Mouse (Mus musculus): ENCODE data around the gene Gm36210. TPM values are rescaled to one million over a fixed set of nuclear protein-coding genes. Genes with fewer than 3 reads are reported as not detected.

Gm36210 gene
- polyA plus RNA-seq, 1 experiment from 2014 or later: 0.38 TPM

DNA sequence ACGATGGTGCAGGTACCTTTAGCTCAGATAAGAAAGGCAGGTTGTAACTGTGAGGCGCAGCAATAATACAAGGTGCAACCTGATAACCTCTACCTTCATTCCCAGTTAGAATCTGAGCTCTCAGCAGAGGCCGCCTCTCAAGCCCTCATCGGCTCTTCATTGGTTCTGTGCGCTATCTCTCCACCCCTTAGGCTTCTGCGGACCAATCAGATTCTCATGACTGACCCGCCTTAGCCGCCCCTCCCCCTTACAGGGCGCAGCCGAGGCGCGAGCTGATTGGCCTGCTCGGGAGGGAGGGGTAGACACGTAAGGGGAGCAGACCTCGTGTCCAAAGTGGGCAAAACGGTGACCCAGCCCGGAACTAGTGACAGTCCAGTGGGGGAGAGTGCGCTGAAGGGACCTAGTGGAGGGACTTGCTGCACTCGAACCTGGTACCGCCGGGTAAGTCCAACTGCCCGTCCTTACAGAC lies 29.5 kb downstream of the Gm36210 start, which contains the start of gene Isoc2a:
Gene Isoc2a, plus strand, starts transcription at position 401 of the 469 bp plus-strand sequence.
- ATAC-seq: peak; percentile 99
- Histone ChIP-seq H3K9me3 (replicated peaks; ENCODE audit: control insufficient read depth, low read length, poor library complexity, severe bottlenecking) (no peaks in the 10 kb centered on the region), H3K4me3 (ENCODE audit: low read depth, low read length) (peak within 1 kb of the TSS; percentile 52), H3K27me3 (ENCODE audit: control insufficient read depth, insufficient read depth, low read depth, low read length) (no peaks in the 10 kb centered on the region), H3K4me2 (ENCODE audit: low read length) (peak within 1 kb of the TSS; percentile 83), H3K36me3 (ENCODE audit: control insufficient read depth, insufficient read depth, low read length) (no peaks in the 10 kb centered on the region), H3K9ac (ENCODE audit: low read depth, low read length) (peak within 1 kb of the TSS; percentile 62), H3K4me1 (ENCODE audit: control insufficient read depth, insufficient read depth, low read length) (peaks cover 9% of the 10 kb centered on the region; the same call in 1 of the 2 replicates), H3K27ac (ENCODE audit: low read length) (peak within 1 kb of the TSS; percentile 65)
- WGBS: under 1% methylated on average over 22 of the region's 22 CpGs

DNA sequence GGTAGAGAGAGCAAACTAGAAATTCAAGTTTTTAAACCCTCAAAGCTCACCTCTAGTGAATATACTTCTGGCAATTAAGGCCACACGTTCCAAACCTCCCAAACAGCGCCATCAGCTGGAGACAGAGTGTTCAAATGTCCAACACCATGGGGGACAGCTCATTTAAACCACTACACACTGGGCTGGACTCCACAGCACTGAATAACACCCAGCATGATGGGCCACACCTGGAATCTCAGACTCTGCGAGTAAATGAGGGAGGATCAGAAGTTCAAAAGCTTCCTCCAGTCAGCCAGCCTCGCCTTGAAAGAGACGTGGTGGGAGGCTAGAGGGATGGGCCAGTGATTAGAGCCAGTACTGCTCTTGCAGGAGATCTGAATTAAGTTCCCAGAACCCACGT lies 36.2 kb downstream of the Gm36210 start, which contains the start of gene Isoc2b:
Gene Isoc2b, minus strand, starts transcription at position 126 of the 400 bp plus-strand sequence.
- 64% methylated on average over 6 of the region's 6 CpGs for WGBS
- Histone ChIP-seq H3K9me3 (replicated peaks; ENCODE audit: control insufficient read depth, low read length, poor library complexity, severe bottlenecking) (no peaks in the 10 kb centered on the region), H3K27ac (ENCODE audit: low read length) (no peak within 1 kb of the TSS), H3K9ac (ENCODE audit: low read depth, low read length) (no peak within 1 kb of the TSS), H3K27me3 (ENCODE audit: control insufficient read depth, insufficient read depth, low read depth, low read length) (no peaks in the 10 kb centered on the region), H3K36me3 (ENCODE audit: control insufficient read depth, insufficient read depth, low read length) (no peaks in the 10 kb centered on the region), H3K4me3 (ENCODE audit: low read depth, low read length) (no peak within 1 kb of the TSS), H3K4me2 (ENCODE audit: low read length) (no peak within 1 kb of the TSS), H3K4me1 (ENCODE audit: control insufficient read depth, insufficient read depth, low read length) (peaks cover 7% of the 10 kb centered on the region)
- no peak for ATAC-seq

DNA sequence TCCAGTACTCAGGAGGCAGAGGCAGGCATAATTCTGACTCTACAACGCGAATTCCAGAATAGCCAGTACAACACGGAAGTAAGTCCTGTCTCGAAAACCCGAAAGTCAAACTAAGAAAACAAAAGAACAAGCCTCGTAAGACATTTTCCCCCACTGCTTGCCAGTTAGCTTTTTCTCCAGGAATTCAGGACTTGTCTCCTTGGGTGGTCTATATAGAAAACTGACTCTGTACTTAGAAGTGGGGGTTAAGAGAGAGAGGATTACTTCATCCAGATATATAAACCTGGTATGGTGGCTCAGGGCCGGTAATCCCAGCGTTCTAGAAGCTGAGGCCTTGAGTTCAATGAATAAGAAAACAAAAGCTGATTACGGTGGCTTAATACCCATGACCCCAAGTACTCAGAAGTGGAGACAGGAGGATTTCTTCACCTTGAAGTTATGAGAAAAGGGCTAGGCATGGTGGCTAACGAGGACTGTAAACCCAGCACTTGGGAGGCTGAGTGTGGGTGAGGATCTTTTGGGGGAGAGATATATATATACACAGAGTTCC lies 39.6 kb downstream of the Gm36210 start:
- Histone ChIP-seq H3K4me3 (ENCODE audit: low read depth, low read length) (peak overlapping the region; percentile 48), H3K27ac (ENCODE audit: low read length) (peak overlapping the region; percentile 67), H3K27me3 (ENCODE audit: control insufficient read depth, insufficient read depth, low read depth, low read length) (no peaks in the 10 kb centered on the region), H3K36me3 (ENCODE audit: control insufficient read depth, insufficient read depth, low read length) (no peaks in the 10 kb centered on the region), H3K4me2 (ENCODE audit: low read length) (peak overlapping the region; percentile 63), H3K9ac (ENCODE audit: low read depth, low read length) (peak overlapping the region; percentile 61), H3K9me3 (replicated peaks; ENCODE audit: control insufficient read depth, low read length, poor library complexity, severe bottlenecking) (no peaks in the 10 kb centered on the region), H3K4me1 (ENCODE audit: control insufficient read depth, insufficient read depth, low read length) (peaks cover 7% of the 10 kb centered on the region)
- WGBS: 26% methylated on average over 10 of the region's 10 CpGs
- ATAC-seq: no peak

DNA sequence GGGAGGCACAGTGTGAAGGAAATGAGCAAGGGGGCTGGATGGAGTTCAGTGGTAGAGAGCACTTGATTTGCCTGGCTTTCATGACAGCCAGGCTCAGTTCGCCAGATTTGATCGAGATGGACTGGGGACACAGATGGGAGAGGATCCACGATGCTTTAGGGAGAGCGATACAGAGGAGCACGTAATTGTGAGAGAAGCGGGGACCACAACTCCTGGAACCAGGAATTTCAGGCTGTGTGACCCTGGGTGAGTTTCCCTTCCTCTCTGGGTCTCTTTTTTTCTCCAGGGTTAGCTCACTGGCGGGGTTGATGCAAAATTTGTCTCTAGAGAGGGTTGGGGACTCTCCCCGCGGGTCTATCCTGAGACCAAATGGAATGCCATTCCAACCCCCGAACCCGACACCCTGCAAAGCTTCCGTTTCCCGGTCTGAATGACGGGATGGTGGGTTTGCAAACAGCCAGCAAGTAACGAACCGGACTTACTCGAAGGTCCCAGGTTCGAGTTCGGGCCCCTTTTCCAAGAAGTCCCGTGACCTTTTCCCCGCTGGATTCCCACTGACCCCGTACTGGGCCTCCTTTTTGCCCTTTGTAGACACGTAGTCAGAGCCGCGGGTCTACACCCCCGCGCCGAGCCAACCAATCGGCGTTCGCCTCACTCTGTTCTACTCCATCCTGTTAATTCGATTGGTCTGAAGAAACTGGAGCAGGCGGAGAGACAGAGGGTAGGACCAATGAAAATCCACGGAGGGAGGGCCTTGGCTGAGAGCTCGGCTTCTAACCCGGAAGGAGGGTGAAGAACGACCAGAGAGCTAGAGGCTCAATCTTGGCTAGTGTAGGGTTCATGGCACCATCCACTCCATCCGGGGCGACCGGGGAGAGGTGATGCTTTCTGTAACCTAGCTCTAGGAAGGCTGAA lies 40.5 kb downstream of the Gm36210 start:
- WGBS: 6% methylated on average over 40 of the region's 40 CpGs
- no peaks in the 10 kb centered on the region for H3K9me3 ChIP-seq (replicated peaks; ENCODE audit: control insufficient read depth, low read length, poor library complexity, severe bottlenecking)
- H3K36me3 ChIP-seq (ENCODE audit: control insufficient read depth, insufficient read depth, low read length): no peaks in the 10 kb centered on the region
- no peaks in the 10 kb centered on the region for H3K27me3 ChIP-seq (ENCODE audit: control insufficient read depth, insufficient read depth, low read depth, low read length)
- ATAC-seq: peak; percentile 100
- peak overlapping the region; percentile 73 for H3K9ac ChIP-seq (ENCODE audit: low read depth, low read length)
- peak overlapping the region; percentile 63 for H3K4me2 ChIP-seq (ENCODE audit: low read length)
- peak overlapping the region; percentile 67 for H3K27ac ChIP-seq (ENCODE audit: low read length)
- peak overlapping the region; percentile 48 for H3K4me3 ChIP-seq (ENCODE audit: low read depth, low read length)
- peaks cover 7% of the 10 kb centered on the region for H3K4me1 ChIP-seq (ENCODE audit: control insufficient read depth, insufficient read depth, low read length)

DNA sequence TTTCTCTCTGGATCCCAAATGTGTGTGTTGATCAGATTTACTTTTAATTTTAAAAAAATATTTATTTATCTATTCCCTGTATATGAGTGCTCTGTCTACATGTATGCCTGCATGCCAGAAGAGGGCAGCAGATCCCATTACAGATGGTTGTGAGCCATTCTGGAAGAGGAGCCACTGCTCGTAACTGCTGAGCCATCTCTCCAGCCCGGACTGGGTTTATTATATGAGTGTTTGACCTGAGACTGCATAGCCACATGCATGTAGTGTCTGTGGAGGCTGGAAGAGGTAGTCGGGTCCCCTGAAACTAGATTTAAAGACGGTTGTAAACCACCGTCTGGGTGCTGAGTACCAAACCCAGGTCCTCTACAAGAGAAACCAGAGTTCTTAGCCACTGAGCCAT lies 41.2 kb downstream of the Gm36210 start:
- H3K27ac ChIP-seq (ENCODE audit: low read length): no peak overlapping the region; the same call in 1 of the 2 replicates
- no peaks in the 10 kb centered on the region for H3K36me3 ChIP-seq (ENCODE audit: control insufficient read depth, insufficient read depth, low read length)
- 60% methylated on average over 5 of the region's 5 CpGs for WGBS
- H3K9me3 ChIP-seq (replicated peaks; ENCODE audit: control insufficient read depth, low read length, poor library complexity, severe bottlenecking): no peaks in the 10 kb centered on the region
- peak overlapping the region; percentile 63 for H3K4me2 ChIP-seq (ENCODE audit: low read length)
- H3K27me3 ChIP-seq (ENCODE audit: control insufficient read depth, insufficient read depth, low read depth, low read length): no peaks in the 10 kb centered on the region
- H3K9ac ChIP-seq (ENCODE audit: low read depth, low read length): peak overlapping the region; percentile 73; the same call in 1 of the 2 replicates
- no peak; the same call in 1 of the 2 replicates for ATAC-seq
- peaks cover 7% of the 10 kb centered on the region for H3K4me1 ChIP-seq (ENCODE audit: control insufficient read depth, insufficient read depth, low read length)
- H3K4me3 ChIP-seq (ENCODE audit: low read depth, low read length): peak overlapping the region; percentile 48; the same call in 1 of the 2 replicates

DNA sequence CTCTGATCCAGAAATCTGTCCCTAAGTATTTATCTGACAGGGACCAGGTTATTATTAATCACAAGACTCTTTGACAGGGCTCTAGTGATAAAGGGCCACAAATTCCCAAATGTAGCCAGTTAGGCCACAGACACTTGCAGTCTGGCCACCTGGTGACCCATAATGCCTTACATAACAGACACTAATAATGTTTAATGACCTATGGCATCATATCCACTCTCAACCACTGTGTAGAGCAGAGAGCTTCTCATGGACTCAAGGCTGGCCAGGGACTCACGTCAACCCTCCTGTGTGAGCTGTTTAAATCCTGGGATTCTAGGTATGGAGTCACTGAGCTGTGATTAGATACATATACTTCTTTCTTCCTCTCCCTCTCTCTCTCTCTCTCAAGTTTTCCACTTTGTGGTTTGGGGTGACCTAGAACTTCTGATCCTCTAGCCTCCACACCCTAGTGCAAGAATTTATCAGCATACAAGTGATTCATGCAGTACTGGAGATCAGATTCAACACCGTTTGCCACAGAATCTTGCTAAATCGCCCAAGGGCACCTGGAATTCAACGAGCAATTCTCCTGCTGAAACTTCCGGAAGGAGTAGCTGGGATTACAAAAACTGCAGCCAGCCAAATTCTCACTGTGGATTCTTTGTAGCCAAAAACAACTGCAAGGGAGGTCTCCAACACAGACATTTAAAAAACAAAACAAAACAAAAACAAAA lies 42.0 kb downstream of the Gm36210 start:
- WGBS: 89% methylated on average over 5 of the region's 5 CpGs
- H3K4me3 ChIP-seq (ENCODE audit: low read depth, low read length): no peak overlapping the region
- H3K4me2 ChIP-seq (ENCODE audit: low read length): no peak overlapping the region
- no peaks in the 10 kb centered on the region for H3K9me3 ChIP-seq (replicated peaks; ENCODE audit: control insufficient read depth, low read length, poor library complexity, severe bottlenecking)
- peaks cover 7% of the 10 kb centered on the region for H3K4me1 ChIP-seq (ENCODE audit: control insufficient read depth, insufficient read depth, low read length)
- H3K27ac ChIP-seq (ENCODE audit: low read length): no peak overlapping the region
- no peaks in the 10 kb centered on the region for H3K27me3 ChIP-seq (ENCODE audit: control insufficient read depth, insufficient read depth, low read depth, low read length)
- H3K36me3 ChIP-seq (ENCODE audit: control insufficient read depth, insufficient read depth, low read length): no peaks in the 10 kb centered on the region
- ATAC-seq: no peak
- no peak overlapping the region for H3K9ac ChIP-seq (ENCODE audit: low read depth, low read length)

DNA sequence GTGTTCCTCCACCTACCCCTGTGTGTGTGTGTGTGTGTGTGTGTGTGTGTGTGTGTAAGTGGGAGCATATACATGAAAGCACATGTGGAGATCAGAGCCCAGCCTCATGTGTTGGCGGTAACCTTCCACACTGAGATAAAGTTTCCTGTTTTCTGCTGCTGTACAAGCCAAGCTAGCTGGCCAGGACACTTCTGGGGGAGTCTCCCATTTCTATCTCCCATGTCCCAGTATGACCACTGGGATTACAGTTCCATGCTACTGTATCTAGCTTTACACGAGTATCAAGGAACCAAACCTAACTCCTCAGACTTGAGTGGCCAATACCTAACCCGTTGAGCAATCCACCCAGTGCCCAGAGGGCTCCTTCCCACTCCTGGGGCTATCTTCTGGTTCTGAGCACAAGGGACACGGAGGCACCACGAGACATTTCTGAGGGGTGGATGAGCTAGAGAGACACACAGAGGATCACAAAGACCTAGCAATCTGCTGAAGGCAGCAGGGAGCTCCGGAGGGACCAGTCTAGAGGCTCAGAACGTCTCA lies 42.7 kb downstream of the Gm36210 start:
- no peak overlapping the region for H3K4me3 ChIP-seq (ENCODE audit: low read depth, low read length)
- ATAC-seq: no peak
- no peaks in the 10 kb centered on the region for H3K36me3 ChIP-seq (ENCODE audit: control insufficient read depth, insufficient read depth, low read length)
- no peak overlapping the region for H3K27ac ChIP-seq (ENCODE audit: low read length)
- 73% methylated on average over 7 of the region's 7 CpGs for WGBS
- no peak overlapping the region for H3K4me2 ChIP-seq (ENCODE audit: low read length)
- no peak overlapping the region for H3K9ac ChIP-seq (ENCODE audit: low read depth, low read length)
- H3K9me3 ChIP-seq (replicated peaks; ENCODE audit: control insufficient read depth, low read length, poor library complexity, severe bottlenecking): no peaks in the 10 kb centered on the region
- H3K4me1 ChIP-seq (ENCODE audit: control insufficient read depth, insufficient read depth, low read length): peaks cover 7% of the 10 kb centered on the region
- H3K27me3 ChIP-seq (ENCODE audit: control insufficient read depth, insufficient read depth, low read depth, low read length): no peaks in the 10 kb centered on the region

DNA sequence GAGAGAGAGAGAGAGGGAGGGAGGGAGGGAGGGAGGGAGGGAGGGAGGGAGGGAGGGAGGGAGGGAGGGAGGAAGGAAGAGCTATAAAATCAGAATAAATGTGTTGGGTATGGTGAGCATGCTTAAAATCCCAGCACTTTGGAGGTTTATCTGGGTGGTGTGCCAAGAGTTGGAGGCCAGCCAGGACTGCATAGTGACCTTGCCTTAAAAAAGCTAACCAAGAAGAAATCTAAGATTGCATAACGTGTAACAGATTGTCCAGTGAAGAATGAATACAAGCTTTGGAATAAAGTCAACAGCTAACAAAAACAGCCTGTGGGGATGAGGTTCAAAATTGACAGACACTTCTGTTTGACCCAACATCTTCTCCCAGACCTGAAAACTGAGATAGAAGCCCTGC lies 43.3 kb downstream of the Gm36210 start:
- Histone ChIP-seq H3K27ac (ENCODE audit: low read length) (no peak overlapping the region), H3K27me3 (ENCODE audit: control insufficient read depth, insufficient read depth, low read depth, low read length) (no peaks in the 10 kb centered on the region), H3K9me3 (replicated peaks; ENCODE audit: control insufficient read depth, low read length, poor library complexity, severe bottlenecking) (no peaks in the 10 kb centered on the region), H3K9ac (ENCODE audit: low read depth, low read length) (no peak overlapping the region), H3K4me3 (ENCODE audit: low read depth, low read length) (no peak overlapping the region), H3K36me3 (ENCODE audit: control insufficient read depth, insufficient read depth, low read length) (no peaks in the 10 kb centered on the region), H3K4me2 (ENCODE audit: low read length) (no peak overlapping the region), H3K4me1 (ENCODE audit: control insufficient read depth, insufficient read depth, low read length) (peaks cover 7% of the 10 kb centered on the region)
- no peak for ATAC-seq
- 75% methylated on average over 1 of the region's 1 CpGs for WGBS
